Mouse (Mus musculus) heart, postnatal 36 days (tissue): ENCODE measurements around the gene Fbln1. TPM values are rescaled to one million over a fixed set of nuclear protein-coding genes. Genes with fewer than 3 reads are reported as not detected.
"Not testable (repeated sequence)": the region's sequence is repeated elsewhere in the genome, so short reads cannot be mapped to it uniquely, and the experiment has no call there.

Experiments used
- DNase-seq, 2 experiments: peaks; one replicate each; pipeline ENCODE4 v3.0.0; 2021 to 2022
- intact Hi-C: fragments of 180-260 bp; cut with DNase I; formaldehyde crosslinking; loops from one replicate; pipeline ENCODE4 v1.15.1; 2025
- total RNA-seq, 2 experiments: library from RNA; stranded (reverse); gene quantifications; 2 replicates each; pipeline ENCODE4 v1.2.3; 2021

Gene Fbln1
- total RNA-seq, 2 experiments from 2014 or later, result 88.9 to 98.0 TPM

DNA sequence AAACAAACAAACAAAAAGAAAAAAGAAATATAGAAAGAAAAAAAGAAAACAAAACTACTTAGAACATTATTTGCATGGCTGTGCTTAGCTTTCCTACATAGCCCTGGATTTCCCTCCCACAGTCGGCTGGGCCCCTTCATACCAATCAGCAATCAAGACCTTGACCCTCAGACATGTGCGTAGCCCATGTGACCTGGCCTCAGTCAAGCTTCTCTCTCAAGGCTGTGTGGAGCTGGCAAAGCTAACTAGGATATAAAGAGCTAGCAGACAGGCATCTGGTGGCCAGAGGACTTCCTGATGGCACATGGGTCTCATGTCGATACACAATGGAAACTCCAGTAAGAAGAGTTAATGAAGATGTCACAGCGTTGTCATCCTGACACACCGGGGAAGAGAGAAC, 123.3 kb downstream of the Fbln1 start:
- DNase-seq, result no peak
- intact Hi-C loops, result no loop called here

DNA sequence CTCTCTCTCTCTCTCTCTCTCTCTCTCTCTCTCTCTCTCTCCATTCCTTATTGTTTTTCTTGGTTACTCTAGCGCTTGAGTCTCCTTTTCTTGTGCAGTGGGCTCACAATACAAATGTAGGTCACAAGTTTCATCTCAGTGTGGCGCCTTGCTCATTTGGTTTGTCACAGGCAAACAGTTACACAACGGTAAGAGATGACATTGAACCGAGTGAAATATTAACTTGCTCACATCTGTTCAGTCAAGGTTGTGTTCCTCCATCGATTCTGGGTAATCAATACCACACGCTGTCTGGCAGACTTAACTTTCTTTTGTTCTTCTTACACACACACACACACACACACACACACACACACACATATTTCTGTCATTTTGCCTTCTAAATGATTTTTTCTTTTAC, 124.3 kb downstream of the Fbln1 start:
- intact Hi-C loops, result loop anchor here (10.0 kb wide), 1 partner anchor 385 kb away; no protein-coding TSS in a partner anchor
- DNase-seq, result no peak

- DNase-seq, result not testable (repeated sequence)
- intact Hi-C loops, result loop anchor here (10.0 kb wide), 1 partner anchor 381 kb away; no protein-coding TSS in a partner anchor
These were observed 127.8 kb downstream of the Fbln1 start for GRCm38 (mm10) chr15:85333511-85333910.

GRCm38 (mm10) chr15:85334234-85334633, 128.5 kb downstream of the Fbln1 start:
- intact Hi-C loops, result loop anchor here (10.0 kb wide), 1 partner anchor 381 kb away; no protein-coding TSS in a partner anchor
- no peak for DNase-seq

DNA sequence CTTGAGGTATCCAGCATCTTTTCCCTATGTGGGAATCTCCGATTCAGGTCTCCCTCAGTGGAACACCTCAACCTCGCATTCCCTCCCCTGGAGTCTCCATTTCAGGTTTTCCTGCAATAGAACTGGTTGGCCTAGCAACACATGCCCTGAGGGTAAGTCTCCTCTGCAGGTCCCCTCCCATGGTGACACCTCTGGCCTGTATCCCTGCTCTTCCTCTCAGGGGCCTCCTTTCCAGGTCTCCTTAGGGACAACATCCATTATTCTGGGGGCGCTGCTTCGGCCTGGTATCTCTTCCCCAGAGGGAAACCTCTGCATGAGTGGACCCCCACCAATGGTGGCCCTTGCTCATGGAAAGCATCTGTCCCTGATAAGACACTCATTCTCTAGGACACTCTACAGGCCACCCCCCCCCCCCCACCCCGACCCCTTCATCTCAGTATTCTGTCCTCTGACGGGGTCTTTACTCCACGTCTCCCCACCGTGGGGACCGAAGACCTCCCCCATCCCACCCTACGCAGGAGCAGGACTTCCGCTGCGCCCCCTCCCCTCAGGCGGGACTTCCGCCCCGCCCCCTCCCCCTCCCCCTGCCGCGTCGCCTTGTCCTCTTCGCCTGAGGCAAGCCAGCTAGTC, 130.0 kb downstream of the Fbln1 start, which contains the start of gene Atxn10:
Gene Atxn10 (plus strand): TSS at position 575 of the 630 bp plus-strand sequence.
- no peak for DNase-seq
- intact Hi-C loops, result loop anchor here (10.0 kb wide), 1 partner anchor 379 kb away; no protein-coding TSS in a partner anchor

Other genes with a start within 250 kb of the Fbln1 start
- gene 5031439G07Rik, start 217.4 kb upstream of the Fbln1 start, total RNA-seq, result 10 to 100 TPM; 25.7 to 29.2 TPM
- not detected for gene Upk3a, start 188.8 kb upstream of the Fbln1 start, total RNA-seq
- 1 to 10 TPM; 7.1 to 7.2 TPM for gene Fam118a, start 177.0 kb upstream of the Fbln1 start, total RNA-seq
- not detected for gene Smc1b, start 74.0 kb upstream of the Fbln1 start, total RNA-seq
- gene Ribc2, start 73.9 kb upstream of the Fbln1 start, total RNA-seq, result not detected
- gene Atxn10, start 130.3 kb downstream of the Fbln1 start, total RNA-seq, result 10 to 100 TPM; 77.6 to 87.2 TPM